Mouse (Mus musculus) small intestine, adult 2 months (tissue): ENCODE measurements around the gene R3hdm2.

Experiments used
- CTCF ChIP-seq: fragments of 200-500 bp; IDR thresholded peaks from 2 replicates; pipeline ENCODE4 v1.5.1; 2012; ENCODE audit warnings: low read depth, mild to moderate bottlenecking, control low read depth, inconsistent platforms, low read length, moderate library complexity, mixed read lengths; ENCODE audit not compliant: insufficient replicate concordance, insufficient read length; ENCODE audit errors: extremely low read depth
- POLR2A ChIP-seq: fragments of 200-500 bp; IDR thresholded peaks from 2 replicates; pipeline ENCODE4 v1.6.1; 2012; ENCODE audit warnings: low read depth, mild to moderate bottlenecking, control low read depth, inconsistent platforms, low read length, moderate library complexity

DNA sequence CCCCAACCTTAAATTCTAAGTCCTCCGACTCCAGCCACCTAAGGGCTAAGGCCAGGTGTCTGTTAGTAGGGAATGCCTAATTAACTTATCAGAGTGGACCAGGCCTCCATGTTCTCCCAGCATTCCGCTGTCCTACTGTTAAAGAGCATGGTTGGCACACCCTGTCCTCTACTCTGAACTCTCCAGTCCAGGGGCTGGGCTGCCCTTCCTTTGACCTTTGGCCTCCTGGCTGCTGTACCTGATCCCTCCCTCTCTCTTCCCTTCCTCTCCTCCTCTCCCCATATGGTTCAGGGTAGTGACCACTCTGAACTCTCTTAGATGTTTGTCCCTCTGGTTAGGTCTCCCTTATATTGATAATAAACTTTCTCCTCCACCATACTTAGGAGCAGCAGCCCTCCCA is 45.7 kb downstream of the R3hdm2 start:
- TF ChIP-seq POLR2A (no peak), CTCF (no peak)
